Mouse (Mus musculus) frontal cortex, postnatal 25 days (tissue): ENCODE measurements around the gene Gas1.

ENCODE experiments used
- DNase-seq, 2 experiments: peaks; one replicate each; pipeline ENCODE4 v3.0.0; 2022; ENCODE audit warnings: low spot score in 2 of 2

Gas1 gene

GRCm38 (mm10) chr13:60173186-60173585 is 4.0 kb downstream of the Gas1 start:
- DNase-seq = no peak

- DNase-seq = no peak
Measured at GRCm38 (mm10) chr13:60172366-60173017, 4.7 kb downstream of the Gas1 start.

- DNase-seq = no peak
Measured at GRCm38 (mm10) chr13:60171781-60172180, 5.4 kb downstream of the Gas1 start.

GRCm38 (mm10) chr13:60170898-60171715 is 6.1 kb downstream of the Gas1 start:
- no peak for DNase-seq

GRCm38 (mm10) chr13:60169026-60169425 is 8.1 kb downstream of the Gas1 start:
- DNase-seq = no peak

GRCm38 (mm10) chr13:60156294-60157126 is 20.7 kb downstream of the Gas1 start:
- no peak for DNase-seq

- DNase-seq = no peak
Measured at GRCm38 (mm10) chr13:60154170-60154569, 23.0 kb downstream of the Gas1 start.

- no peak for DNase-seq
Measured at GRCm38 (mm10) chr13:60148235-60148634, 28.9 kb downstream of the Gas1 start.

GRCm38 (mm10) chr13:60147857-60148181 is 29.3 kb downstream of the Gas1 start:
- no peak for DNase-seq

- DNase-seq = no peak
Measured at GRCm38 (mm10) chr13:60146994-60147856, 29.9 kb downstream of the Gas1 start.

GRCm38 (mm10) chr13:60146231-60146630 is 30.9 kb downstream of the Gas1 start:
- DNase-seq = no peak

- no peak for DNase-seq
Measured at GRCm38 (mm10) chr13:60136962-60137361, 40.2 kb downstream of the Gas1 start.

GRCm38 (mm10) chr13:60134439-60134799 is 42.7 kb downstream of the Gas1 start:
- no peak for DNase-seq

- DNase-seq = no peak
Measured at GRCm38 (mm10) chr13:60133716-60134438, 43.3 kb downstream of the Gas1 start.

GRCm38 (mm10) chr13:60131771-60132170 is 45.4 kb downstream of the Gas1 start:
- DNase-seq = no peak

- no peak for DNase-seq
Measured at GRCm38 (mm10) chr13:60129541-60129940, 47.6 kb downstream of the Gas1 start.

GRCm38 (mm10) chr13:60126338-60126737 is 50.8 kb downstream of the Gas1 start:
- DNase-seq = no peak

GRCm38 (mm10) chr13:60125501-60126305 is 51.5 kb downstream of the Gas1 start:
- no peak for DNase-seq

GRCm38 (mm10) chr13:60125020-60125419 is 52.1 kb downstream of the Gas1 start:
- no peak for DNase-seq

GRCm38 (mm10) chr13:60124456-60124855 is 52.7 kb downstream of the Gas1 start:
- DNase-seq = no peak
